Mouse (Mus musculus): ENCODE data around the gene Aspdh.

GRCm38 (mm10) chr7:44474419-44474818 lies 9.2 kb downstream of the Aspdh start:
- no peak for TF ChIP-seq POLR2A (IDR thresholded peaks at IDR 0.05; ENCODE audit: low read depth, low read length)
- no peak for TF ChIP-seq CTCF (IDR thresholded peaks at IDR 0.05; ENCODE audit: borderline replicate concordance, insufficient read depth, low read length)

All from embryonic fibroblast, embryonic 13.5 days (primary cell).